Mouse (Mus musculus): ENCODE data around the gene Uqcrh. TPM values are rescaled to one million over a fixed set of nuclear protein-coding genes. Genes with fewer than 3 reads are reported as not detected.

Uqcrh gene
- total and polyA plus RNA-seq, 2 experiments from 2014 or later = 220 to 586 TPM

- no peaks in the 10 kb centered on the region for H3K27me3 ChIP-seq (ENCODE audit: insufficient read depth, low read length)
- H3K9me3 ChIP-seq (ENCODE audit: low read length) = no peaks in the 10 kb centered on the region
- no peak for TF ChIP-seq CTCF (IDR thresholded peaks at IDR 0.05; ENCODE audit: low read depth)
- no peak overlapping the region for H3K4me3 ChIP-seq (ENCODE audit: low read length)
- ATAC-seq (no peak), DNase-seq (ENCODE audit: low spot score) (no peak)
- H3K4me1 ChIP-seq (ENCODE audit: insufficient read depth, low read length) = no peaks in the 10 kb centered on the region
- no peak overlapping the region for H3K4me2 ChIP-seq (ENCODE audit: low read depth, low read length)
- no peak overlapping the region for H3K27ac ChIP-seq
- H3K36me3 ChIP-seq (ENCODE audit: insufficient read depth, low read length) = no peaks in the 10 kb centered on the region
- 95% methylated on average over 2 of the region's 2 CpGs for WGBS
- no peak overlapping the region for H3K9ac ChIP-seq (replicated peaks; ENCODE audit: low read length)
Measured at GRCm38 (mm10) chr4:116046604-116047003, 28.3 kb downstream of the Uqcrh start.

DNA sequence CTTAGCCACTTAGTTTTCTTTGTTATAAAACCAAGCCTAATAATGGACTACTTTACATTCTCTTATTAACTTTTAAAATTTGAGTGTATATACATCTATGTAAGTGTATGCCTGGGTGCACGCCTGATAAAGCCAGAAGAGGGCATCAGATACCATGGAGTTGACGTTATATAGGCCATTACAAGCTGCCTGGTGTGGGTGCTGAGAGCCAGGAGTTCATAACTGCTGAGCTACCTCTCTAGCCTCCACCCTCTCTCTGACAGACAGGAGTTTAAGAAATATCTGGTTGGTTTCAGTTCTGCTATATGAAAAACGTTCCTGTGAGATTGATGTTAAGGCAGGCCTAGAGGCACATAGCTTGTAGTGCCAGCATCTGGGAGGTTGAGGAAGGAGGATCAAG, 32.7 kb downstream of the Uqcrh start:
- no peaks in the 10 kb centered on the region for H3K36me3 ChIP-seq (ENCODE audit: insufficient read depth, low read length)
- no peaks in the 10 kb centered on the region for H3K9me3 ChIP-seq (ENCODE audit: low read length)
- no peak overlapping the region for H3K4me3 ChIP-seq (ENCODE audit: low read length)
- no peak for TF ChIP-seq CTCF (IDR thresholded peaks at IDR 0.05; ENCODE audit: low read depth)
- no peaks in the 10 kb centered on the region for H3K27me3 ChIP-seq (ENCODE audit: insufficient read depth, low read length)
- ATAC-seq (no peak), DNase-seq (ENCODE audit: low spot score) (no peak)
- no peak overlapping the region for H3K9ac ChIP-seq (replicated peaks; ENCODE audit: low read length)
- no peaks in the 10 kb centered on the region for H3K4me1 ChIP-seq (ENCODE audit: insufficient read depth, low read length)
- H3K27ac ChIP-seq = no peak overlapping the region
- 75% methylated on average over 3 of the region's 3 CpGs for WGBS
- no peak overlapping the region for H3K4me2 ChIP-seq (ENCODE audit: low read depth, low read length)

- DNase-seq (ENCODE audit: low spot score) = no peak
- Histone ChIP-seq H3K9ac (replicated peaks; ENCODE audit: low read length) (no peak overlapping the region), H3K4me3 (ENCODE audit: low read length) (no peak overlapping the region), H3K9me3 (ENCODE audit: low read length) (no peaks in the 10 kb centered on the region), H3K4me1 (ENCODE audit: insufficient read depth, low read length) (no peaks in the 10 kb centered on the region), H3K27ac (no peak overlapping the region), H3K27me3 (ENCODE audit: insufficient read depth, low read length) (no peaks in the 10 kb centered on the region), H3K36me3 (ENCODE audit: insufficient read depth, low read length) (no peaks in the 10 kb centered on the region), H3K4me2 (ENCODE audit: low read depth, low read length) (no peak overlapping the region)
- no peak for TF ChIP-seq CTCF (IDR thresholded peaks at IDR 0.05; ENCODE audit: low read depth)
- no peak for ATAC-seq
- 88% methylated on average over 2 of the region's 2 CpGs for whole genome bisulfite sequencing
Measured at GRCm38 (mm10) chr4:116040466-116040865, 34.4 kb downstream of the Uqcrh start.

DNA sequence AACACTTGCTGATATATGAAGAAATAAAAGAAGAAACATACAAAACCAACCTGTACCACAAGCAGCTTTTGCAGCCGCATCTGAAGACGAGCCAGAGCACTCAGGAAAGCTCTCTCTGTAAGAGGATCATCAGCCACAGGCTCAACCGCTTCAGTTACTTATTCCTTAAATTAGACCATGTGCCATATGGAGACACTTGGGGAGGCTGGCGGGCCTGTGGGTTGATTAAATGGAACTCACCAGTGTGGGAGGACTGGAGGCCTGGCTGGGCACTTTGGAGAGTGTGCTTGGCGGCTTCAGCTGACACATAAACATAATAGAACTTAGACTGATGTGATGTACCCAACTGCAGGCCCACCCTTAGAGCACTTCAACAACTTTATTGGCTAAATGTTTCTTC, 41.5 kb downstream of the Uqcrh start:
- H3K27ac ChIP-seq = no peak overlapping the region
- H3K4me1 ChIP-seq (ENCODE audit: insufficient read depth, low read length) = no peaks in the 10 kb centered on the region
- H3K36me3 ChIP-seq (ENCODE audit: insufficient read depth, low read length) = peaks cover 14% of the 10 kb centered on the region; the same call in 1 of the 2 replicates
- DNase-seq (ENCODE audit: low spot score) (no peak), ATAC-seq (no peak)
- H3K9me3 ChIP-seq (ENCODE audit: low read length) = no peaks in the 10 kb centered on the region
- H3K27me3 ChIP-seq (ENCODE audit: insufficient read depth, low read length) = no peaks in the 10 kb centered on the region
- H3K4me2 ChIP-seq (ENCODE audit: low read depth, low read length) = no peak overlapping the region
- 88% methylated on average over 5 of the region's 5 CpGs for WGBS
- H3K9ac ChIP-seq (replicated peaks; ENCODE audit: low read length) = no peak overlapping the region
- no peak for TF ChIP-seq CTCF (IDR thresholded peaks at IDR 0.05; ENCODE audit: low read depth)
- H3K4me3 ChIP-seq (ENCODE audit: low read length) = no peak overlapping the region

DNA sequence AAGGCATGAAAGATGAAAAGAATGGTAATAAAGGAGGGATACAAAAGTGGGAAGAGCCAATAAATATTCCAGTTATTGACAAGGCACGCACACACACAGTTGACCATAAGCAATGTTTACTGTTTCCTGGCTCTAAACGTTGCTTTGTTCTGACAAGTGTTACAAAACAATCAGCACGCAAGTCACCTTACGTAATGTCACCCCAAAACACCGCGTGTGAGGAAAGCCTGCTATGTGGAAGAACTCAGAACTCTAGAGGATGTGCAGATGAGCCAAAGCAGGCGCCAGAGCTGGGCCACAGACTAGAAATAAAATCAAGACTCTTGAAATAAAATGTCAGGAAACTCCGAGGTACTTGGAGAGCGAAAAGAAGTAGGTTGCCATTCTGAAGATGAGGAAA, 42.0 kb downstream of the Uqcrh start:
- Histone ChIP-seq H3K9ac (replicated peaks; ENCODE audit: low read length) (no peak overlapping the region), H3K4me3 (ENCODE audit: low read length) (no peak overlapping the region), H3K4me2 (ENCODE audit: low read depth, low read length) (no peak overlapping the region), H3K36me3 (ENCODE audit: insufficient read depth, low read length) (peaks cover 14% of the 10 kb centered on the region; the same call in 1 of the 2 replicates), H3K27me3 (ENCODE audit: insufficient read depth, low read length) (no peaks in the 10 kb centered on the region), H3K9me3 (ENCODE audit: low read length) (no peaks in the 10 kb centered on the region), H3K27ac (no peak overlapping the region), H3K4me1 (ENCODE audit: insufficient read depth, low read length) (no peaks in the 10 kb centered on the region)
- no peak for TF ChIP-seq CTCF (IDR thresholded peaks at IDR 0.05; ENCODE audit: low read depth)
- DNase-seq (ENCODE audit: low spot score) (no peak), ATAC-seq (no peak)
- 88% methylated on average over 9 of the region's 9 CpGs for WGBS

DNA sequence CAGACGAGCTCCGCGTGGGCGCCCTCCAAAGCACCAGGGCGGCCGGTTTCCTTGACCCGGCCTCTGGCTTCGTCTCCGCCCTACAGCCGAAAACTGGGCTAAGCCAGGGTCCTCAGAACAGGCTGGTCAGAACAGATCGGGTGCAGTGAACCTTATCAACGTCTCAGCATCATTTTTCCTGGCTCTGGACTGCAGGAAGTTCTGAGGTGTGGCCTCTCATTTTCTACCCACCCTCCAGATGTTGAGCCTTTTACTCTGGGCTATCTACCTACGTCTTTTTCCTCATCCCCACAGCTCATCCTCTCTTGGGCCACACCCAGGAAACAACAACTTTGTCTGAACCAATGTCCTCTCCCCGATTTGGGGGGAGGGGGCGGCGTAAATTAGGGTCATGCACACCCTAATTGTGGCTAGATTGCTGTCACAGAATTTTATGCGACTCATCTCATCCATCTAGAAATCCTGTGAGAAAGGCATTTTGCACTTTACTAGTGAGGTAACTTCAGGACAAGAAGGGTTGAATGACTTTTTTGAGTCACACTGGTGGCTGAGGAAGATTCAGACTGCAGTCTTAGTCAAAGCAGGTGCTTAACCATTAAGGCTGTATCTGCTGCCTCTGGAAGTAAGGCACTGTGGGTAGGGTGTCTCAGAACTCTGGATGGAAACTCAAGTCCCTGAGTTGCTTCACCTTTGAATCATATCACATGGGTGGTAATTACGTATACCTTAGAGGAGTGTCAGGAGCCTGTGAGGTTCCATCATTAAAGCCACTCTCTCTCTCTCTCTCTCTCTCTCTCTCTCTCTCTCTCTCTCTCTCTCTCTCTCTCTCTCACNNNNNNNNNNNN, 56.7 kb downstream of the Uqcrh start, which contains the start of gene Faah:
Gene Faah (minus strand): TSS at position 25 of the 845 bp plus-strand sequence.
- TF ChIP-seq CTCF (IDR thresholded peaks at IDR 0.05; ENCODE audit: low read depth) = no peak
- Histone ChIP-seq H3K9ac (replicated peaks; ENCODE audit: low read length) (peak within 1 kb of the TSS; percentile 69), H3K4me3 (ENCODE audit: low read length) (peak within 1 kb of the TSS; percentile 75), H3K36me3 (ENCODE audit: insufficient read depth, low read length) (no peaks in the 10 kb centered on the region), H3K4me1 (ENCODE audit: insufficient read depth, low read length) (no peaks in the 10 kb centered on the region), H3K27ac (peak within 1 kb of the TSS; percentile 60), H3K4me2 (ENCODE audit: low read depth, low read length) (peak within 1 kb of the TSS; percentile 91), H3K9me3 (ENCODE audit: low read length) (no peaks in the 10 kb centered on the region), H3K27me3 (ENCODE audit: insufficient read depth, low read length) (0 out of 2 replicates have a peak, but pooled peaks cover 4% of the 10 kb centered on the region)
- DNase-seq (ENCODE audit: low spot score) (no peak), ATAC-seq (no peak; the same call in 1 of the 2 replicates)
- WGBS = 9% methylated on average over 18 of the region's 18 CpGs
